Comparison of ENCODE assay signal across 14 mouse cellular contexts in genomic region chr10:58364770-58365515, GRCm38 (mm10). TPM values are rescaled to one million over a fixed set of nuclear protein-coding genes. Genes with fewer than 3 reads are reported as not detected.
A peak's percentile ranks its signal among the peaks of the same experiment; 100 is the strongest.
DNase-seq lines count a peak whose midpoint lies in the region; ATAC-seq and TF ChIP-seq lines count a peak whose summit lies in the region.
"Had no signal": no experiment of that assay in that cellular context is flagged by ENCODE, and none has a peak within 500 bp of the region (broad histone marks: within the 10 kb centered on the region; RNA-seq: fewer than 3 reads in every experiment).

No protein-coding gene starts in this region.

- no peaks in the 10 kb centered on the region for H3K27me3 ChIP-seq in heart, postnatal 0 days (ENCODE audit: control insufficient read depth, insufficient read depth, low read length)
- H3K27me3 ChIP-seq in intestine, embryonic 14.5 days (replicated peaks; ENCODE audit: control insufficient read depth, insufficient read depth, low read length): no peaks in the 10 kb centered on the region
- H3K27me3 ChIP-seq in lung, embryonic 16.5 days (ENCODE audit: control insufficient read depth, insufficient read depth, low read depth, low read length): no peaks in the 10 kb centered on the region
- no peaks in the 10 kb centered on the region for H3K27me3 ChIP-seq in hindbrain, postnatal 0 days (ENCODE audit: insufficient read depth, low read length)
- H3K27me3 ChIP-seq: heart, embryonic 15.5 days had no signal

- ATAC-seq in heart, postnatal 0 days (ENCODE audit: insufficient read depth, low read depth): no peak
- peak; percentile 68; the same call in 1 of the 2 replicates for ATAC-seq in intestine, embryonic 14.5 days (replicated peaks; ENCODE audit: low FRiP score, low TSS enrichment, low read depth)
- ATAC-seq in lung, embryonic 16.5 days (ENCODE audit: low read depth): peak; percentile 64
- ATAC-seq in hindbrain, postnatal 0 days: no peak
- no peak for ATAC-seq in erythroid progenitor cell, adult 5-6 weeks (replicated peaks; ENCODE audit: low FRiP score, poor library complexity, severe bottlenecking)
- ATAC-seq: CD4-positive, CD25-positive, alpha-beta regulatory T cell, adult 4 months had no signal

- no peak overlapping the region for H3K4me2 ChIP-seq in heart, postnatal 0 days (ENCODE audit: low read depth, low read length)
- no peak overlapping the region for H3K4me2 ChIP-seq in intestine, embryonic 14.5 days (ENCODE audit: low read length)
- no peak overlapping the region for H3K4me2 ChIP-seq in lung, embryonic 16.5 days (ENCODE audit: low read depth, low read length)
- H3K4me2 ChIP-seq in hindbrain, postnatal 0 days (ENCODE audit: low read depth, low read length): no peak overlapping the region
- H3K4me2 ChIP-seq: heart, embryonic 15.5 days had no signal

- no peak for TF ChIP-seq EP300 in heart, postnatal 0 days (IDR thresholded peaks at IDR 0.05; ENCODE audit: low read depth)

- peak overlapping the region; percentile 22; the same call in 1 of the 2 replicates for H3K27ac ChIP-seq in heart, postnatal 0 days (ENCODE audit: low read depth)
- no peak overlapping the region for H3K27ac ChIP-seq in intestine, embryonic 14.5 days (ENCODE audit: low read depth)
- peak overlapping the region; percentile 86 for H3K27ac ChIP-seq in lung, embryonic 16.5 days (ENCODE audit: low read length)
- no peak overlapping the region for H3K27ac ChIP-seq in gastrocnemius, adult 2 months
- no peak overlapping the region for H3K27ac ChIP-seq in hindbrain, postnatal 0 days
- H3K27ac ChIP-seq: heart, embryonic 15.5 days had no signal

- no peak for TF ChIP-seq CTCF in heart, postnatal 0 days (IDR thresholded peaks at IDR 0.05; ENCODE audit: low read depth)
- no peak for TF ChIP-seq CTCF in gastrocnemius, adult 2 months (IDR thresholded peaks at IDR 0.05)
- TF ChIP-seq CTCF in hindbrain, postnatal 0 days (IDR thresholded peaks at IDR 0.05; ENCODE audit: low read depth): no peak

- intact Hi-C loops in gastrocnemius, adult 2 months (cut with DNase I): no loop called here

- H3K36me3 ChIP-seq in heart, postnatal 0 days (replicated peaks; ENCODE audit: control insufficient read depth, insufficient read depth, low read length): no peaks in the 10 kb centered on the region
- H3K36me3 ChIP-seq in intestine, embryonic 14.5 days (ENCODE audit: control insufficient read depth, insufficient read depth, low read length): peaks cover 4% of the 10 kb centered on the region; the same call in 1 of the 2 replicates
- no peaks in the 10 kb centered on the region for H3K36me3 ChIP-seq in lung, embryonic 16.5 days (ENCODE audit: control insufficient read depth, insufficient read depth, low read length)
- H3K36me3 ChIP-seq in hindbrain, postnatal 0 days (ENCODE audit: insufficient read depth, low read length): no peaks in the 10 kb centered on the region
- H3K36me3 ChIP-seq: heart, embryonic 15.5 days had no signal

- H3K9me3 ChIP-seq in heart, postnatal 0 days (replicated peaks; ENCODE audit: control insufficient read depth, low read length): no peaks in the 10 kb centered on the region
- H3K9me3 ChIP-seq in intestine, embryonic 14.5 days (ENCODE audit: control insufficient read depth, low read length): no peaks in the 10 kb centered on the region
- no peaks in the 10 kb centered on the region for H3K9me3 ChIP-seq in lung, embryonic 16.5 days (ENCODE audit: control insufficient read depth, low read length)
- H3K9me3 ChIP-seq in hindbrain, postnatal 0 days (ENCODE audit: low read length): no peaks in the 10 kb centered on the region
- H3K9me3 ChIP-seq: heart, embryonic 15.5 days had no signal

- 63% methylated on average over 5 of the region's 5 CpGs for WGBS in heart, postnatal 0 days
- WGBS in intestine, embryonic 14.5 days: 74% methylated on average over 5 of the region's 5 CpGs
- WGBS in lung, embryonic 16.5 days: 54% methylated on average over 5 of the region's 5 CpGs
- WGBS in hindbrain, postnatal 0 days: 78% methylated on average over 5 of the region's 5 CpGs

- H3K4me1 ChIP-seq in heart, postnatal 0 days (ENCODE audit: control insufficient read depth, insufficient read depth): peaks cover 28% of the 10 kb centered on the region
- peaks cover 24% of the 10 kb centered on the region for H3K4me1 ChIP-seq in intestine, embryonic 14.5 days (replicated peaks; ENCODE audit: control insufficient read depth, insufficient read depth, low read length)
- peaks cover 32% of the 10 kb centered on the region for H3K4me1 ChIP-seq in lung, embryonic 16.5 days (replicated peaks; ENCODE audit: control insufficient read depth, insufficient read depth, low read length)
- H3K4me1 ChIP-seq in hindbrain, postnatal 0 days (ENCODE audit: insufficient read depth, low read length): no peaks in the 10 kb centered on the region

- no peak overlapping the region for H3K9ac ChIP-seq in heart, postnatal 0 days (replicated peaks; ENCODE audit: low read depth, low read length)
- H3K9ac ChIP-seq in intestine, embryonic 14.5 days (ENCODE audit: low read length): no peak overlapping the region
- no peak overlapping the region; the same call in 1 of the 2 replicates for H3K9ac ChIP-seq in lung, embryonic 16.5 days (ENCODE audit: low read length)
- no peak overlapping the region for H3K9ac ChIP-seq in hindbrain, postnatal 0 days (replicated peaks; ENCODE audit: low read length)
- H3K9ac ChIP-seq: heart, embryonic 15.5 days had no signal

- H3K4me3 ChIP-seq in heart, postnatal 0 days (ENCODE audit: low read depth, low read length): no peak overlapping the region
- H3K4me3 ChIP-seq in intestine, embryonic 14.5 days (ENCODE audit: low read depth, low read length): no peak overlapping the region
- no peak overlapping the region for H3K4me3 ChIP-seq in lung, embryonic 16.5 days (ENCODE audit: low read length)
- H3K4me3 ChIP-seq in gastrocnemius, adult 2 months: no peak overlapping the region
- no peak overlapping the region for H3K4me3 ChIP-seq in hindbrain, postnatal 0 days (ENCODE audit: low read length)
- H3K4me3 ChIP-seq: erythroblast, embryonic 14.5 days; heart, embryonic 15.5 days had no signal

- DNase-seq in heart, postnatal 0 days (ENCODE audit: low spot score): no peak
- no peak for DNase-seq in heart, postnatal 4 days
- peak; percentile 56 for DNase-seq in 416B (ENCODE audit: low read depth)
- DNase-seq in intestine, embryonic 14.5 days (ENCODE audit: low spot score): peak; percentile 55
- DNase-seq in gastrocnemius, adult 2 months: no peak
- no peak for DNase-seq in hindbrain, postnatal 0 days (ENCODE audit: low spot score)
- DNase-seq: adrenal gland, postnatal 10 days; kidney, adult 11 months; thymus, adult 2 months had no signal

RNA-seq across cellular contexts. Expression of gene Lims1, which starts 41.7 kb away (rescaled TPM):
- total RNA-seq in heart, postnatal 0 days (2014; rRNA removed; ENCODE audit: low replicate concordance): 177 and 193 TPM in 2 replicates
- 211 and 232 TPM in 2 replicates for polyA plus RNA-seq in heart, postnatal 0 days (2015; fragmentation: Nextera tagmentation; extraction: Ambion mirVana)
- total RNA-seq in heart, postnatal 4 days (2021): 100 to 1,000 TPM; 223 to 250 TPM
- 134 and 156 TPM in 2 replicates for polyA plus RNA-seq in intestine, embryonic 14.5 days (2014; fragmentation: Nextera tagmentation; extraction: Ambion mirVana)
- 231 and 237 TPM in 2 replicates for polyA plus RNA-seq in lung, embryonic 16.5 days (2015; fragmentation: Nextera tagmentation; extraction: Ambion mirVana)
- total RNA-seq in gastrocnemius, adult 2 months (2021): 10 to 100 TPM; 36.1 to 54.7 TPM
- total RNA-seq in hindbrain, postnatal 0 days (2014; rRNA removed): 31.6 and 38.5 TPM in 2 replicates
- polyA plus RNA-seq in hindbrain, postnatal 0 days (2015; fragmentation: Nextera tagmentation; extraction: Ambion mirVana): 55.7 and 58.7 TPM in 2 replicates
- 67.8 and 80.5 TPM in 2 replicates for total RNA-seq in erythroid progenitor cell, adult 5-6 weeks (2015; ENCODE audit: low replicate concordance)
- 37.5 and 42.2 TPM in 2 replicates for total RNA-seq in erythroid progenitor cell, adult 5-6 weeks (2017; ENCODE audit: low replicate concordance)

Comparison
In these comparisons a context has a peak if more than half of its experiments do, and no peak if none do; other contexts are left out.
1. ATAC-seq: peak in intestine, embryonic 14.5 days (single experiment) and lung, embryonic 16.5 days (single experiment); none in heart, postnatal 0 days (single experiment), hindbrain, postnatal 0 days (single experiment) and erythroid progenitor cell, adult 5-6 weeks (single experiment).
2. DNase-seq: peak in 416B (single experiment) and intestine, embryonic 14.5 days (single experiment); none in heart, postnatal 0 days (single experiment), heart, postnatal 4 days (single experiment), gastrocnemius, adult 2 months (single experiment) and hindbrain, postnatal 0 days (single experiment).
3. H3K27ac ChIP-seq: peak in heart, postnatal 0 days (single experiment) and lung, embryonic 16.5 days (single experiment); none in intestine, embryonic 14.5 days (single experiment), gastrocnemius, adult 2 months (single experiment) and hindbrain, postnatal 0 days (single experiment).